Mouse (Mus musculus) 416B (cell line): ENCODE measurements around the gene Ttyh3.
"Not testable (repeated sequence)": the region's sequence is repeated elsewhere in the genome, so short reads cannot be mapped to it uniquely, and the experiment has no call there.

Experiments used
- DNase-seq: peaks from one replicate; pipeline ENCODE4 v3.0.0; 2011; ENCODE audit warnings: low read depth

Gene Ttyh3

GRCm38 (mm10) chr5:140648519-140649100, at the start of gene Ttyh3:
TSS of gene Ttyh3 (minus strand) at chr5:140649031.
- DNase-seq, result peak; percentile 37

- DNase-seq, result no peak
These were observed 47.2 kb upstream of the Ttyh3 start for GRCm38 (mm10) chr5:140695987-140696386.

- DNase-seq, result no peak
These were observed 39.6 kb upstream of the Ttyh3 start for GRCm38 (mm10) chr5:140688434-140688833.

GRCm38 (mm10) chr5:140684343-140685148, 35.7 kb upstream of the Ttyh3 start:
- peak; percentile 53 for DNase-seq

GRCm38 (mm10) chr5:140682113-140682512, 33.3 kb upstream of the Ttyh3 start:
- no peak for DNase-seq

GRCm38 (mm10) chr5:140680950-140681349, 32.1 kb upstream of the Ttyh3 start:
- DNase-seq, result no peak

- no peak for DNase-seq
These were observed 31.2 kb upstream of the Ttyh3 start for GRCm38 (mm10) chr5:140680051-140680450.

GRCm38 (mm10) chr5:140677137-140677536, 28.3 kb upstream of the Ttyh3 start:
- DNase-seq, result no peak

GRCm38 (mm10) chr5:140675640-140676039, 26.8 kb upstream of the Ttyh3 start:
- no peak for DNase-seq

GRCm38 (mm10) chr5:140675079-140675478, 26.2 kb upstream of the Ttyh3 start:
- no peak for DNase-seq

GRCm38 (mm10) chr5:140674036-140674435, 25.2 kb upstream of the Ttyh3 start:
- DNase-seq, result no peak

- not testable (repeated sequence) for DNase-seq
These were observed 23.8 kb upstream of the Ttyh3 start for GRCm38 (mm10) chr5:140672603-140673002.

- no peak for DNase-seq
These were observed 23.3 kb upstream of the Ttyh3 start for GRCm38 (mm10) chr5:140672115-140672514.

- peak; percentile 60 for DNase-seq
These were observed 14.9 kb upstream of the Ttyh3 start for GRCm38 (mm10) chr5:140663621-140664180.

- no peak for DNase-seq
These were observed 14.1 kb upstream of the Ttyh3 start for GRCm38 (mm10) chr5:140662741-140663592.

- no peak for DNase-seq
These were observed 13.2 kb upstream of the Ttyh3 start for GRCm38 (mm10) chr5:140661875-140662643.

GRCm38 (mm10) chr5:140661427-140661826, 12.6 kb upstream of the Ttyh3 start:
- DNase-seq, result no peak

GRCm38 (mm10) chr5:140660398-140660797, 11.6 kb upstream of the Ttyh3 start:
- DNase-seq, result no peak

- no peak for DNase-seq
These were observed 10.9 kb upstream of the Ttyh3 start for GRCm38 (mm10) chr5:140659607-140660272.

- no peak for DNase-seq
These were observed 5.4 kb upstream of the Ttyh3 start for GRCm38 (mm10) chr5:140654096-140654845.
